Mouse (Mus musculus) CH12.LX (cell line): ENCODE measurements around the gene Rnase11. TPM values are rescaled to one million over a fixed set of nuclear protein-coding genes. Genes with fewer than 3 reads are reported as not detected.
A peak's percentile ranks its signal among the peaks of the same experiment; 100 is the strongest.

Experiments used
- DNase-seq: peaks from one replicate; pipeline ENCODE4 v3.0.0-alpha.2; 2013; ENCODE audit errors: extremely low read depth
- H3K27ac ChIP-seq: 2 replicates; pipeline ENCODE4 v1.5.1; 2012; ENCODE audit warnings: low read depth, mild to moderate bottlenecking, control low read depth, moderate library complexity; ENCODE audit not compliant: insufficient read depth
- H3K27me3 ChIP-seq: replicated peaks from 2 replicates; pipeline ENCODE3; 2012; ENCODE audit warnings: inconsistent platforms
- H3K36me3 ChIP-seq, 2 experiments: replicated peaks in 1 of 2; 2 replicates each; pipeline versions ENCODE3 to v1.6.1; 2012; ENCODE audit warnings: inconsistent platforms in 1 of 2, low read length in 1 of 2, mild to moderate bottlenecking in 1 of 2, mixed read lengths in 1 of 2, moderate library complexity in 1 of 2; ENCODE audit not compliant: control insufficient read depth in 1 of 2, insufficient read depth in 1 of 2
- H3K4me1 ChIP-seq, 2 experiments: 2 replicates each; pipeline ENCODE4 v1.6.1; 2012; ENCODE audit warnings: inconsistent platforms in 1 of 2, moderate library complexity in 1 of 2; ENCODE audit not compliant: insufficient read depth in 2 of 2, control insufficient read depth in 1 of 2
- H3K4me2 ChIP-seq: 2 replicates; pipeline ENCODE4 v1.6.1; 2012; ENCODE audit warnings: low read depth, mild to moderate bottlenecking, control low read depth; ENCODE audit not compliant: poor library complexity, insufficient read depth, severe bottlenecking
- H3K4me3 ChIP-seq, 3 experiments: fragments of 150-350 bp in 1 of 3; sonication (generic) in 1 of 3; replicated peaks in 1 of 3; 2 replicates each; pipeline versions ENCODE3 to v1.5.1; 2011 to 2012; ENCODE audit warnings: low read depth in 2 of 3, low read length in 2 of 3, mild to moderate bottlenecking in 2 of 3, moderate library complexity in 2 of 3, control low read depth in 1 of 3, improper control_type of control experiment in 1 of 3, inconsistent platforms in 1 of 3, mixed read lengths in 1 of 3; ENCODE audit not compliant: poor library complexity in 1 of 3
- H3K79me2 ChIP-seq: replicated peaks from 2 replicates; pipeline ENCODE4 v1.6.1; 2012; ENCODE audit warnings: mild to moderate bottlenecking, moderate library complexity; ENCODE audit not compliant: control insufficient read depth, poor library complexity, insufficient read depth, severe bottlenecking; ENCODE audit errors: extremely low read depth
- H3K9ac ChIP-seq: 2 replicates; pipeline ENCODE4 v1.6.1; 2012; ENCODE audit warnings: low read depth, mild to moderate bottlenecking, control low read depth, moderate library complexity; ENCODE audit not compliant: insufficient read depth
- H3K9me3 ChIP-seq: replicated peaks from 2 replicates; pipeline ENCODE3; 2012; ENCODE audit warnings: low read length, inconsistent platforms, mixed read lengths
- E2F4 ChIP-seq: IDR thresholded peaks from 2 replicates; pipeline ENCODE4 v1.6.1; 2011; ENCODE audit warnings: low read depth, low read length, improper control_type of control experiment; ENCODE audit not compliant: insufficient replicate concordance
- ETS1 ChIP-seq: conservative IDR thresholded peaks from 2 replicates; pipeline ENCODE4 v1.6.1; 2012; ENCODE audit warnings: low read depth, mild to moderate bottlenecking, inconsistent platforms, low read length, improper control_type of control experiment, moderate library complexity
- GABPA ChIP-seq: IDR thresholded peaks from 2 replicates; pipeline ENCODE4 v1.6.1; 2012; ENCODE audit warnings: low read depth, low read length, improper control_type of control experiment, inconsistent platforms; ENCODE audit not compliant: insufficient replicate concordance
- HCFC1 ChIP-seq: IDR thresholded peaks from 2 replicates; pipeline ENCODE4 v1.6.1; 2012; ENCODE audit warnings: low read depth, mild to moderate bottlenecking, inconsistent platforms, low read length, improper control_type of control experiment
- MAX ChIP-seq: IDR thresholded peaks from 2 replicates; pipeline ENCODE4 v1.6.1; 2011; ENCODE audit warnings: low read length, improper control_type of control experiment
- MAZ ChIP-seq: IDR thresholded peaks from 2 replicates; pipeline ENCODE4 v1.6.1; 2012; ENCODE audit warnings: low read depth, mild to moderate bottlenecking, inconsistent platforms, low read length, improper control_type of control experiment, moderate library complexity
- MEF2A ChIP-seq: IDR thresholded peaks from 2 replicates; pipeline ENCODE4 v1.6.1; 2014; ENCODE audit warnings: low read depth, mild to moderate bottlenecking, inconsistent platforms, low read length, improper control_type of control experiment, borderline replicate concordance
- RAD21 ChIP-seq: IDR thresholded peaks from 2 replicates; pipeline ENCODE4 v1.6.1; 2011; ENCODE audit warnings: low read depth, mild to moderate bottlenecking, low read length, improper control_type of control experiment, moderate library complexity
- SIN3A ChIP-seq: IDR thresholded peaks from 2 replicates; pipeline ENCODE4 v1.6.1; 2012; ENCODE audit warnings: low read length, improper control_type of control experiment, inconsistent platforms
- TBP ChIP-seq: conservative IDR thresholded peaks from 2 replicates; pipeline ENCODE4 v1.6.1; 2011; ENCODE audit warnings: low read depth, low read length, improper control_type of control experiment
- TCF12 ChIP-seq: IDR thresholded peaks from 2 replicates; pipeline ENCODE4 v1.6.1; 2014; ENCODE audit warnings: low read depth, mild to moderate bottlenecking, inconsistent platforms, low read length, improper control_type of control experiment
- USF1 ChIP-seq: IDR thresholded peaks from 2 replicates; pipeline ENCODE4 v1.6.1; 2014; ENCODE audit warnings: low read depth, mild to moderate bottlenecking, inconsistent platforms, low read length, improper control_type of control experiment
- ZNF384 ChIP-seq: IDR thresholded peaks from 2 replicates; pipeline ENCODE4 v1.6.1; 2012; ENCODE audit warnings: low read depth, low read length, improper control_type of control experiment, inconsistent platforms
- dilution Hi-C: fragments of 300-500 bp; cut with MboI; formaldehyde crosslinking; loops from 2 replicates; pipeline ENCODE4 v1.14.3; 2020; ENCODE audit warnings: low sequenced_read_pairs; ENCODE audit not compliant: extremely low pct_unique_long_range_greater_than_20kb, extremely low pct_ligation_motif_present
- in situ Hi-C: fragments of 300-500 bp; cut with MboI; formaldehyde crosslinking; loops from 3 replicates; pipeline ENCODE4 v1.14.3; 2019; ENCODE audit warnings: low sequenced_read_pairs, low pct_ligation_motif_present, low pct_unique_long_range_greater_than_20kb, mixed read lengths
- polyA plus RNA-seq: library from polyadenylated mRNA; unstranded; fragments of >175 nt; gene quantifications from 2 replicates; pipeline ENCODE4 v1.2.1, GENCODE M21; 2012; ENCODE audit warnings: low read depth; ENCODE audit not compliant: insufficient read length
- total RNA-seq, 2 experiments: library from RNA; depleted of rRNA; stranded (reverse); fragments of 300-350 nt in 1 of 2; fragments of >200 nt in 1 of 2; gene quantifications; 2 replicates each; pipeline ENCODE4 v1.2.3; 2012 to 2014

Rnase11 gene
- total and polyA plus RNA-seq, 3 experiments, result not detected

DNA sequence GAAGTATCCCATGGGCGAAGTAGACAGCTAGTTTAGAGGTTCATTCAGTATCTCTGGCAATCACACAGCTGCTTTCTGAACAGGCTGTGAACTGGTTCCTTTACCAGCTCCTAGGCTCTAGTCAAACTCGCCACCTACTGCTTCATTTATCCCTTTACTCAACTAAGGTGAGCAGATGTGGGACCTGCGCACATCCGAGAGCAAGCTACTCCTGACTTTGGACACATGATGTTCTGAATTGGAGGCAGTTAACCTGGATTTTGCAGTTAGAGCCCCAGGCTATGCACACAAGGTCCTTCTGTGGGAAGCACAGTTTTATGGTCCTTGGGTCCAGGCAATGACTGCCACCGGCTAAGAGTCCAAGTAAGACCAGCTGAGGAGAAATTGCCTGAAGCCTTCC, 10.8 kb upstream of the Rnase11 start:
- DNase-seq, result no peak
- Histone ChIP-seq H3K9ac (no peak overlapping the region), H3K27ac (no peak overlapping the region), H3K4me1 (peaks cover 0 to 17% of the 10 kb centered on the region in 2 experiments; a peak in 3 of 4 replicates), H3K79me2 (no peaks in the 10 kb centered on the region), H3K4me3 (no peak overlapping the region), H3K27me3 (no peaks in the 10 kb centered on the region), H3K9me3 (no peaks in the 10 kb centered on the region), H3K4me2 (no peak overlapping the region), H3K36me3 (no peaks in the 10 kb centered on the region)
- in situ Hi-C loops (loop anchor here (5.0 to 10.0 kb wide), 3 partner anchors 38 to 256 kb away; partner anchors contain the start of genes Ccnb1ip1, Parp2, Pip4p1 and Pnp), dilution Hi-C loops (no loop called here)
- TF ChIP-seq TCF12 (no peak), HCFC1 (no peak), USF1 (no peak), E2F4 (no peak), ZNF384 (no peak), TBP (no peak)

DNA sequence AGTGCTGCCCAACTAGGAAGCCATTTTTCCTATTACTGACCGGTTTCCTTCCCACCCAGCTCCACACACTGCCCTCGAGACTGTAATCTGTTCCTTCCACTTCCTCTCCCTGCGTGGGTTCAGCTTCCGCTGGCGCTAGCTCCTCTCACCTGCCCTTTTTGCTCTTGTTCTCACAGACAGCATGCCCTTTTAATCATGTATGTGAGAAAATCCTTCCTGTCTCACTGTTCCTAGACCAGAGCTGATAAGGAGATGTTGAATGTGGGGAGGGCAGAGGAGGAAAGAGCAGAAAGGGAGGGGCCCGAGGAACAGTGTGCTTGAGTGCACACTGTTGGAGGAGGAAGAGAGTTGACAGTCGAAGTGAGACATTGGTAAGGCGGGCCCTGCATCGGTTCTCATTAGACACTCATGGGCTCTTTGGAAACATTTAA, 7.5 kb upstream of the Rnase11 start, which contains the start of gene Rnase12:
TSS of gene Rnase12 (minus strand) at position 261 of the 431 bp plus-strand sequence.
- Histone ChIP-seq H3K4me3 (no peak within 1 kb of the TSS), H3K4me1 (peaks cover 0 to 12% of the 10 kb centered on the region in 2 experiments; a peak in 3 of 4 replicates), H3K9ac (no peak within 1 kb of the TSS), H3K9me3 (no peaks in the 10 kb centered on the region), H3K27ac (no peak within 1 kb of the TSS), H3K4me2 (peak within 1 kb of the TSS; percentile 6; the same call in 1 of the 2 replicates), H3K79me2 (no peaks in the 10 kb centered on the region), H3K36me3 (no peaks in the 10 kb centered on the region), H3K27me3 (no peaks in the 10 kb centered on the region)
- dilution Hi-C loops, result no loop called here
- in situ Hi-C loops, result no loop called here
- DNase-seq, result no peak
- TF ChIP-seq MEF2A (no peak), MAZ (no peak), ZNF384 (no peak), GABPA (no peak), ETS1 (no peak), RAD21 (no peak), SIN3A (no peak), MAX (no peak)
